Mouse (Mus musculus): ENCODE measurements at regions not wholly inside any gene's neighbourhood (a gene's known extent, or its start where the extent isn't known, plus 50 kb on each side); places are given as distances from the start of the nearest gene placed in this dataset.

DNA sequence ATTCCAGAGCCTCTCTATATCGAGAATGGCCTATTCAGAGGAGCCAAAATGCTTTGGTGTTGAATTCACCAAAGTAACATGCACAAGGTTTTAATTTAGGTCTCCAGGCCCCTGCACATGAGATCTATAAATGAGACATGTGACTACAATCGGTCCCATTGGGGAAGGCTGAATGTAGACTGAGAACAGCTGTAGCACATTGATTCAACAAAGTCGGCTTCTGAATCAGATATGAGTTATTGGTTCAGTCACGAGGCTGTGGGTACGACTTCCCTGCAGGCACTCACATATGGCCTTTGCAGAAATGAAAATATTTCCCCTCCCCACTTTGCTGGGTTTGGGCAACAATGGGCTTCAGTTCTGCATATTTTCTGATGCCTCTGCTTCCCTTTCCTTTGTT, 211.6 kb downstream of the Sorl1 start:
- no peak for TF ChIP-seq CTCF (conservative IDR thresholded peaks at IDR 0.05; ENCODE audit: insufficient read depth, insufficient read length, low read depth, low read length)
- TF ChIP-seq POLR2A (IDR thresholded peaks at IDR 0.05; ENCODE audit: low read depth, low read length) = no peak
